In genomic region chr6:121424830-121425229, GRCm38 (mm10) we compare ENCODE assay signal across 32 mouse cellular contexts. TPM values are rescaled to one million over a fixed set of nuclear protein-coding genes. Genes with fewer than 3 reads are reported as not detected.
DNase-seq lines count a peak whose midpoint lies in the region; ATAC-seq and TF ChIP-seq lines count a peak whose summit lies in the region.
"Had no signal": no experiment of that assay in that cellular context is flagged by ENCODE, and none has a peak within 500 bp of the region (broad histone marks: within the 10 kb centered on the region; RNA-seq: fewer than 3 reads in every experiment).

No protein-coding gene starts in this region.

- no peaks in the 10 kb centered on the region for H3K27me3 ChIP-seq in forebrain, postnatal 0 days (ENCODE audit: insufficient read depth, low read length)
- no peaks in the 10 kb centered on the region for H3K27me3 ChIP-seq in forebrain, embryonic 14.5 days (replicated peaks; ENCODE audit: control insufficient read depth, insufficient read depth, low read length)
- H3K27me3 ChIP-seq in hindbrain, postnatal 0 days (ENCODE audit: insufficient read depth, low read length): no peaks in the 10 kb centered on the region
- 0 out of 2 replicates have a peak, but pooled peaks cover 6% of the 10 kb centered on the region for H3K27me3 ChIP-seq in hindbrain, embryonic 12.5 days
- H3K27me3 ChIP-seq in midbrain, embryonic 14.5 days (ENCODE audit: control insufficient read depth, insufficient read depth, low read length): no peaks in the 10 kb centered on the region

- no peaks in the 10 kb centered on the region for H3K36me3 ChIP-seq in forebrain, postnatal 0 days (ENCODE audit: insufficient read depth)
- H3K36me3 ChIP-seq in forebrain, embryonic 14.5 days (ENCODE audit: control insufficient read depth, insufficient read depth, low read length): no peaks in the 10 kb centered on the region
- H3K36me3 ChIP-seq in hindbrain, postnatal 0 days (ENCODE audit: insufficient read depth, low read length): no peaks in the 10 kb centered on the region
- H3K36me3 ChIP-seq in hindbrain, embryonic 12.5 days: no peaks in the 10 kb centered on the region
- no peaks in the 10 kb centered on the region for H3K36me3 ChIP-seq in midbrain, embryonic 14.5 days (ENCODE audit: control insufficient read depth, insufficient read depth, low read length)
- H3K36me3 ChIP-seq: embryonic facial prominence, embryonic 13.5 days; forebrain, embryonic 12.5 days; limb, embryonic 15.5 days; liver, embryonic 13.5 days had no signal

- no peak overlapping the region for H3K9ac ChIP-seq in forebrain, postnatal 0 days
- H3K9ac ChIP-seq in forebrain, embryonic 14.5 days (ENCODE audit: low read length): no peak overlapping the region
- H3K9ac ChIP-seq in hindbrain, postnatal 0 days (replicated peaks; ENCODE audit: low read length): no peak overlapping the region
- H3K9ac ChIP-seq in hindbrain, embryonic 12.5 days: no peak overlapping the region
- H3K9ac ChIP-seq in midbrain, embryonic 14.5 days (replicated peaks; ENCODE audit: low read length): no peak overlapping the region
- H3K9ac ChIP-seq: embryonic facial prominence, embryonic 13.5 days; forebrain, embryonic 12.5 days; limb, embryonic 15.5 days; liver, embryonic 13.5 days had no signal

- no peak for TF ChIP-seq CTCF in forebrain, postnatal 0 days (IDR thresholded peaks at IDR 0.05; ENCODE audit: low read depth)
- TF ChIP-seq CTCF in hindbrain, postnatal 0 days (IDR thresholded peaks at IDR 0.05; ENCODE audit: low read depth): no peak

- peak; percentile 46 for ATAC-seq in forebrain, postnatal 0 days
- no peak; the same call in 1 of the 2 replicates for ATAC-seq in forebrain, embryonic 14.5 days
- ATAC-seq in hindbrain, postnatal 0 days: peak; percentile 28
- no peak for ATAC-seq in hindbrain, embryonic 12.5 days (ENCODE audit: low FRiP score)
- ATAC-seq in midbrain, embryonic 14.5 days (ENCODE audit: low FRiP score, low TSS enrichment): peak; percentile 22; the same call in 1 of the 2 replicates
- ATAC-seq in erythroblast, adult 5-6 weeks (replicated peaks; ENCODE audit: low FRiP score, poor library complexity, severe bottlenecking): no peak
- ATAC-seq: intestine, embryonic 16.5 days; lung, postnatal 0 days; Patski had no signal

- H3K4me2 ChIP-seq in forebrain, postnatal 0 days (ENCODE audit: low read depth): no peak overlapping the region
- no peak overlapping the region for H3K4me2 ChIP-seq in forebrain, embryonic 14.5 days (ENCODE audit: low read length)
- H3K4me2 ChIP-seq in hindbrain, postnatal 0 days (ENCODE audit: low read depth, low read length): peak overlapping the region; percentile 16; the same call in 1 of the 2 replicates
- H3K4me2 ChIP-seq in hindbrain, embryonic 12.5 days (replicated peaks): no peak overlapping the region
- H3K4me2 ChIP-seq in midbrain, embryonic 14.5 days (ENCODE audit: low read length): no peak overlapping the region
- H3K4me2 ChIP-seq: embryonic facial prominence, embryonic 13.5 days; forebrain, embryonic 12.5 days; limb, embryonic 15.5 days; liver, embryonic 13.5 days had no signal

- WGBS in forebrain, postnatal 0 days: 45% methylated on average over 6 of the region's 6 CpGs
- 59% methylated on average over 6 of the region's 6 CpGs for WGBS in forebrain, embryonic 14.5 days
- WGBS in hindbrain, postnatal 0 days: 28% methylated on average over 6 of the region's 6 CpGs
- WGBS in hindbrain, embryonic 12.5 days: 44% methylated on average over 6 of the region's 6 CpGs
- 40% methylated on average over 6 of the region's 6 CpGs for WGBS in midbrain, embryonic 14.5 days

- no peaks in the 10 kb centered on the region for H3K9me3 ChIP-seq in forebrain, postnatal 0 days (ENCODE audit: low read length)
- no peaks in the 10 kb centered on the region for H3K9me3 ChIP-seq in forebrain, embryonic 14.5 days (replicated peaks; ENCODE audit: control insufficient read depth, low read length)
- no peaks in the 10 kb centered on the region for H3K9me3 ChIP-seq in hindbrain, postnatal 0 days (ENCODE audit: low read length)
- H3K9me3 ChIP-seq in hindbrain, embryonic 12.5 days (replicated peaks): no peaks in the 10 kb centered on the region
- no peaks in the 10 kb centered on the region for H3K9me3 ChIP-seq in midbrain, embryonic 14.5 days (ENCODE audit: control insufficient read depth, low read length)
- H3K9me3 ChIP-seq: embryonic facial prominence, embryonic 13.5 days; forebrain, embryonic 12.5 days; limb, embryonic 15.5 days; liver, embryonic 13.5 days; megakaryocyte, embryonic 14.5 days had no signal

- no peak for DNase-seq in forebrain, postnatal 0 days
- no peak for DNase-seq in forebrain, embryonic 14.5 days (ENCODE audit: low spot score)
- no peak for DNase-seq in hindbrain, postnatal 0 days (ENCODE audit: low spot score)
- peak; percentile 62 for DNase-seq in brain, adult 2 months (ENCODE audit: low read depth, low spot score)
- DNase-seq in midbrain, embryonic 14.5 days: no peak
- no peak for DNase-seq in thymus, postnatal 4 days
- DNase-seq: adrenal gland, postnatal 10 days; cerebellum, adult 11 months; cerebellum, adult 9-11 months; embryo, embryonic 11 days; gastrocnemius, postnatal 14 days; heart, postnatal 14 days; kidney, adult 9 months; kidney, postnatal 36 days; liver, embryonic 13.5 days; lung, adult 18-20 months; lung, postnatal 4 days; thymus, adult 2 months; thymus, postnatal 36 days had no signal

- no peak overlapping the region for H3K4me3 ChIP-seq in forebrain, postnatal 0 days (ENCODE audit: low read depth, low read length)
- no peak overlapping the region for H3K4me3 ChIP-seq in forebrain, embryonic 14.5 days (ENCODE audit: low read depth, low read length)
- H3K4me3 ChIP-seq in hindbrain, postnatal 0 days (ENCODE audit: low read length): no peak overlapping the region
- no peak overlapping the region for H3K4me3 ChIP-seq in hindbrain, embryonic 12.5 days
- no peak overlapping the region for H3K4me3 ChIP-seq in midbrain, embryonic 14.5 days (replicated peaks; ENCODE audit: low read depth, low read length)
- H3K4me3 ChIP-seq: embryonic facial prominence, embryonic 13.5 days; forebrain, embryonic 12.5 days; layer of hippocampus, adult 2 months; limb, embryonic 15.5 days; liver, embryonic 13.5 days; megakaryocyte, embryonic 14.5 days had no signal

- H3K4me1 ChIP-seq in forebrain, postnatal 0 days (ENCODE audit: insufficient read depth): no peaks in the 10 kb centered on the region
- no peaks in the 10 kb centered on the region for H3K4me1 ChIP-seq in forebrain, embryonic 14.5 days (ENCODE audit: control insufficient read depth, insufficient read depth, low read length)
- no peaks in the 10 kb centered on the region for H3K4me1 ChIP-seq in hindbrain, postnatal 0 days (ENCODE audit: insufficient read depth, low read length)
- peaks cover 7% of the 10 kb centered on the region for H3K4me1 ChIP-seq in hindbrain, embryonic 12.5 days
- H3K4me1 ChIP-seq in midbrain, embryonic 14.5 days (ENCODE audit: control insufficient read depth, insufficient read depth, low read length): no peaks in the 10 kb centered on the region; the same call in 1 of the 2 replicates
- H3K4me1 ChIP-seq: embryonic facial prominence, embryonic 13.5 days; limb, embryonic 15.5 days; liver, embryonic 13.5 days; megakaryocyte, embryonic 14.5 days had no signal

- H3K27ac ChIP-seq in forebrain, postnatal 0 days (ENCODE audit: low read depth, low read length): no peak overlapping the region
- H3K27ac ChIP-seq in forebrain, embryonic 14.5 days (ENCODE audit: low read depth, low read length): no peak overlapping the region
- H3K27ac ChIP-seq in hindbrain, postnatal 0 days: no peak overlapping the region
- H3K27ac ChIP-seq in hindbrain, embryonic 12.5 days: no peak overlapping the region
- H3K27ac ChIP-seq in midbrain, embryonic 14.5 days (replicated peaks; ENCODE audit: low read depth, low read length): no peak overlapping the region
- H3K27ac ChIP-seq: embryonic facial prominence, embryonic 13.5 days; forebrain, embryonic 12.5 days; layer of hippocampus, adult 2 months; limb, embryonic 15.5 days; liver, embryonic 13.5 days had no signal

RNA-seq across cellular contexts. Expression of gene Iqsec3, which starts 48.6 kb away (rescaled TPM):
- total RNA-seq in forebrain, postnatal 0 days (2014; rRNA removed): 21.0 and 32.4 TPM in 2 replicates
- polyA plus RNA-seq in forebrain, postnatal 0 days (2015; fragmentation: Nextera tagmentation; extraction: Ambion mirVana): 3.9 and 6.8 TPM in 2 replicates
- polyA plus RNA-seq in forebrain, embryonic 14.5 days (2014; fragmentation: Nextera tagmentation; extraction: Ambion mirVana): 2.9 and 4.8 TPM in 2 replicates
- total RNA-seq in hindbrain, postnatal 0 days (2014; rRNA removed): 48.2 and 53.1 TPM in 2 replicates
- 10.6 and 10.7 TPM in 2 replicates for polyA plus RNA-seq in hindbrain, postnatal 0 days (2015; fragmentation: Nextera tagmentation; extraction: Ambion mirVana)
- polyA plus RNA-seq in hindbrain, embryonic 12.5 days (2016; fragmentation: Nextera tagmentation; extraction: Ambion mirVana): 6.0 and 6.6 TPM in 2 replicates
- 11.2 and 11.6 TPM in 2 replicates for polyA plus RNA-seq in midbrain, embryonic 14.5 days (2014; fragmentation: Nextera tagmentation; extraction: Ambion mirVana)
- total RNA-seq in erythroblast, adult 5-6 weeks (2015; ENCODE audit: low replicate concordance): 0.58 TPM in 1 of 2 replicates, not detected in the other
- total RNA-seq in erythroblast, adult 5-6 weeks (2017; ENCODE audit: low replicate concordance): 0.14 TPM in 1 of 2 replicates, not detected in the other
- total RNA-seq: granulocyte monocyte progenitor cell, adult 5-6 weeks; neutrophil, adult 5-6 weeks had no signal
- polyA plus RNA-seq: heart, embryonic 14.5 days; liver, embryonic 13.5 days; lung, postnatal 0 days had no signal

Comparison
In these comparisons a context has a peak if more than half of its experiments do, and no peak if none do; other contexts are left out.
1. ATAC-seq: peak in forebrain, postnatal 0 days (single experiment), hindbrain, postnatal 0 days (single experiment) and midbrain, embryonic 14.5 days (single experiment); none in forebrain, embryonic 14.5 days (single experiment), hindbrain, embryonic 12.5 days (single experiment) and erythroblast, adult 5-6 weeks (single experiment).